Mouse (Mus musculus) kidney, postnatal 0 days (tissue): ENCODE measurements around the gene Dapk2. TPM values are rescaled to one million over a fixed set of nuclear protein-coding genes. Genes with fewer than 3 reads are reported as not detected.
"Not testable (repeated sequence)": the region's sequence is repeated elsewhere in the genome, so short reads cannot be mapped to it uniquely, and the experiment has no call there.

ENCODE experiments used
- ATAC-seq: fragments of 200-750 bp; cut with Nextera tagmentation; replicated peaks from 2 replicates; pipeline ENCODE4 v1.8.0; 2017; ENCODE audit warnings: low read depth, moderate number of reproducible peaks, moderate TSS enrichment, moderate library complexity; ENCODE audit not compliant: low FRiP score
- DNase-seq: peaks from one replicate; pipeline ENCODE4 v3.0.0-alpha.2; 2016; ENCODE audit warnings: low spot score
- H3K27ac ChIP-seq: fragments of 300-500 bp; sonication (generic); 2 replicates; pipeline ENCODE4 v1.5.1; 2014; ENCODE audit warnings: mild to moderate bottlenecking
- H3K27me3 ChIP-seq: fragments of 300-500 bp; sonication (generic); 2 replicates; pipeline ENCODE4 v1.6.1; 2014; ENCODE audit warnings: low read length, mixed read lengths; ENCODE audit not compliant: insufficient read depth
- H3K36me3 ChIP-seq: fragments of 300-500 bp; sonication (generic); 2 replicates; pipeline ENCODE4 v1.6.1; 2014; ENCODE audit warnings: low read length, mixed read lengths; ENCODE audit not compliant: insufficient read depth
- H3K4me1 ChIP-seq: fragments of 300-500 bp; sonication (generic); replicated peaks from 2 replicates; pipeline ENCODE4 v1.6.1; 2014; ENCODE audit warnings: antibody characterized with exemption, low read length, mixed read lengths; ENCODE audit not compliant: insufficient read depth
- H3K4me2 ChIP-seq: fragments of 300-500 bp; sonication (generic); 2 replicates; pipeline ENCODE4 v1.6.1; 2014; ENCODE audit warnings: mild to moderate bottlenecking, low read length, moderate library complexity, mixed read lengths
- H3K4me3 ChIP-seq: fragments of 300-500 bp; sonication (generic); replicated peaks from 2 replicates; pipeline ENCODE4 v1.5.1; 2014; ENCODE audit warnings: low read depth, low read length
- H3K9ac ChIP-seq: fragments of 300-500 bp; sonication (generic); 2 replicates; pipeline ENCODE4 v1.6.1; 2014; ENCODE audit warnings: low read depth, low read length
- H3K9me3 ChIP-seq: fragments of 300-500 bp; sonication (generic); replicated peaks from 2 replicates; pipeline ENCODE4 v1.6.1; 2016; ENCODE audit warnings: low read length, inconsistent platforms, mixed read lengths
- CTCF ChIP-seq: IDR thresholded peaks from 2 replicates; pipeline ENCODE4 v1.5.1; 2016; ENCODE audit warnings: antibody characterized with exemption, low read depth, mild to moderate bottlenecking, moderate library complexity
- WGBS: fragments of 180-500 bp; shearing (Covaris S2); extraction: QIAGEN DNeasy Blood & Tissue Kit; methylation state at CpG from one replicate; pipeline ENCODE4 v1.1.7; 2014; 5-methylcytosine and 5-hydroxymethylcytosine counted together
- polyA plus RNA-seq: library from polyadenylated mRNA; unstranded; fragments of >200 nt; fragmentation: Nextera tagmentation; extraction: Ambion mirVana; gene quantifications from 2 replicates; pipeline ENCODE4 v1.2.1, GENCODE M21; 2015

Dapk2 gene
- polyA plus RNA-seq, 1 experiment from 2014 or later, result 8.6 TPM

- no peak overlapping the region for H3K4me2 ChIP-seq
- peaks cover 15% of the 10 kb centered on the region for H3K4me1 ChIP-seq
- no peaks in the 10 kb centered on the region for H3K36me3 ChIP-seq
- H3K9ac ChIP-seq, result no peak overlapping the region
- TF ChIP-seq CTCF, result no peak
- no peak overlapping the region for H3K27ac ChIP-seq
- no peak for DNase-seq
- no peak overlapping the region for H3K4me3 ChIP-seq
- H3K27me3 ChIP-seq, result no peaks in the 10 kb centered on the region
- ATAC-seq, result no peak
- H3K9me3 ChIP-seq, result no peaks in the 10 kb centered on the region
These were observed 121.6 kb downstream of the Dapk2 start for GRCm38 (mm10) chr9:66279647-66280046.

GRCm38 (mm10) chr9:66280496-66280895 lies 122.5 kb downstream of the Dapk2 start:
- peaks cover 7% of the 10 kb centered on the region for H3K4me1 ChIP-seq
- TF ChIP-seq CTCF, result no peak
- no peaks in the 10 kb centered on the region for H3K27me3 ChIP-seq
- ATAC-seq (no peak), DNase-seq (no peak)
- WGBS, result 43% methylated on average over 1 of the region's 1 CpGs
- no peak overlapping the region for H3K4me2 ChIP-seq
- H3K9me3 ChIP-seq, result no peaks in the 10 kb centered on the region
- no peak overlapping the region for H3K27ac ChIP-seq
- H3K4me3 ChIP-seq, result no peak overlapping the region
- no peaks in the 10 kb centered on the region for H3K36me3 ChIP-seq
- no peak overlapping the region for H3K9ac ChIP-seq

- no peak for TF ChIP-seq CTCF
- no peaks in the 10 kb centered on the region for H3K36me3 ChIP-seq
- peaks cover 6% of the 10 kb centered on the region; the same call in 1 of the 2 replicates for H3K4me1 ChIP-seq
- WGBS, result 56% methylated on average over 9 of the region's 9 CpGs
- H3K4me2 ChIP-seq, result no peak overlapping the region
- no peak overlapping the region for H3K4me3 ChIP-seq
- no peak overlapping the region for H3K9ac ChIP-seq
- no peak for ATAC-seq
- H3K27ac ChIP-seq, result no peak overlapping the region
- no peaks in the 10 kb centered on the region for H3K27me3 ChIP-seq
- H3K9me3 ChIP-seq, result no peaks in the 10 kb centered on the region
- DNase-seq, result no peak
These were observed 123.5 kb downstream of the Dapk2 start for GRCm38 (mm10) chr9:66281501-66281951.

- WGBS, result 100% methylated on average over 1 of the region's 1 CpGs
- Histone ChIP-seq H3K9ac (no peak overlapping the region), H3K27me3 (no peaks in the 10 kb centered on the region), H3K9me3 (no peaks in the 10 kb centered on the region), H3K4me3 (no peak overlapping the region), H3K4me2 (no peak overlapping the region), H3K4me1 (no peaks in the 10 kb centered on the region), H3K27ac (no peak overlapping the region), H3K36me3 (no peaks in the 10 kb centered on the region)
- peak; percentile 31; the same call in 1 of the 2 replicates for TF ChIP-seq CTCF
- ATAC-seq, result no peak
- no peak for DNase-seq
These were observed 124.6 kb downstream of the Dapk2 start for GRCm38 (mm10) chr9:66282582-66282981.

GRCm38 (mm10) chr9:66283565-66284203 lies 125.7 kb downstream of the Dapk2 start:
- 4% methylated on average over 2 of the region's 2 CpGs for WGBS
- H3K9ac ChIP-seq, result no peak overlapping the region
- no peak for ATAC-seq
- peak; percentile 82 for TF ChIP-seq CTCF
- no peaks in the 10 kb centered on the region for H3K9me3 ChIP-seq
- H3K4me2 ChIP-seq, result no peak overlapping the region
- H3K36me3 ChIP-seq, result no peaks in the 10 kb centered on the region
- H3K4me1 ChIP-seq, result no peaks in the 10 kb centered on the region
- DNase-seq, result peak; percentile 72
- no peaks in the 10 kb centered on the region for H3K27me3 ChIP-seq
- H3K27ac ChIP-seq, result no peak overlapping the region
- H3K4me3 ChIP-seq, result no peak overlapping the region

GRCm38 (mm10) chr9:66285241-66285640 lies 127.2 kb downstream of the Dapk2 start:
- not testable (repeated sequence) for H3K27ac ChIP-seq, H3K27me3 ChIP-seq, H3K9me3 ChIP-seq, H3K36me3 ChIP-seq, H3K4me2 ChIP-seq, H3K9ac ChIP-seq, DNase-seq, ATAC-seq, H3K4me3 ChIP-seq, H3K4me1 ChIP-seq
- whole genome bisulfite sequencing, result 87% methylated on average over 2 of the region's 2 CpGs

- no peak for ATAC-seq
- TF ChIP-seq CTCF, result no peak
- H3K4me3 ChIP-seq, result no peak overlapping the region
- H3K27ac ChIP-seq, result no peak overlapping the region
- no peaks in the 10 kb centered on the region for H3K36me3 ChIP-seq
- H3K27me3 ChIP-seq, result no peaks in the 10 kb centered on the region
- DNase-seq, result no peak
- no peaks in the 10 kb centered on the region for H3K9me3 ChIP-seq
- 52% methylated on average over 7 of the region's 7 CpGs for WGBS
- no peak overlapping the region for H3K4me2 ChIP-seq
- H3K9ac ChIP-seq, result no peak overlapping the region
- H3K4me1 ChIP-seq, result no peaks in the 10 kb centered on the region
These were observed 127.9 kb downstream of the Dapk2 start for GRCm38 (mm10) chr9:66285901-66286300.
